Mouse (Mus musculus) neural tube, embryonic 14.5 days (tissue): ENCODE data around the gene Hcrtr1. TPM values are rescaled to one million over a fixed set of nuclear protein-coding genes. Genes with fewer than 3 reads are reported as not detected.

ENCODE experiments used
- ATAC-seq: fragments of 200-750 bp; cut with Nextera tagmentation; 2 replicates; pipeline ENCODE4 v1.8.0; 2017; ENCODE audit warnings: low read depth, mild to moderate bottlenecking, moderate TSS enrichment, moderate library complexity
- H3K27ac ChIP-seq: fragments of 300-500 bp; sonication (generic); 2 replicates; pipeline ENCODE4 v1.5.1; 2014; ENCODE audit warnings: low read depth, mild to moderate bottlenecking, control low read depth, low read length, moderate library complexity, mixed read lengths
- H3K27me3 ChIP-seq: fragments of 300-500 bp; sonication (generic); 2 replicates; pipeline ENCODE4 v1.6.1; 2014; ENCODE audit warnings: low read length; ENCODE audit not compliant: control insufficient read depth, insufficient read depth
- H3K36me3 ChIP-seq: fragments of 300-500 bp; sonication (generic); 2 replicates; pipeline ENCODE4 v1.6.1; 2014; ENCODE audit warnings: low read length, mixed read lengths; ENCODE audit not compliant: control insufficient read depth, insufficient read depth
- H3K4me1 ChIP-seq: fragments of 300-500 bp; sonication (generic); 2 replicates; pipeline ENCODE4 v1.6.1; 2014; ENCODE audit warnings: low read length; ENCODE audit not compliant: control insufficient read depth, insufficient read depth
- H3K4me2 ChIP-seq: fragments of 300-500 bp; sonication (generic); 2 replicates; pipeline ENCODE4 v1.6.1; 2014; ENCODE audit warnings: mild to moderate bottlenecking, low read depth, low read length, control low read depth
- H3K4me3 ChIP-seq: fragments of 300-500 bp; sonication (generic); 2 replicates; pipeline ENCODE4 v1.5.1; 2014; ENCODE audit warnings: low read depth, low read length, control low read depth, mixed read lengths
- H3K9ac ChIP-seq: fragments of 300-500 bp; sonication (generic); replicated peaks from 2 replicates; pipeline ENCODE4 v1.6.1; 2014; ENCODE audit warnings: low read depth, mild to moderate bottlenecking, control low read depth, low read length, mixed read lengths
- H3K9me3 ChIP-seq: fragments of 300-500 bp; sonication (generic); 2 replicates; pipeline ENCODE4 v1.6.1; 2016; ENCODE audit warnings: low read length; ENCODE audit not compliant: control insufficient read depth
- whole genome bisulfite sequencing: fragments of 180-500 bp; shearing (Covaris S2); extraction: QIAGEN DNeasy Blood & Tissue Kit; methylation state at CpG from one replicate; pipeline ENCODE4 v1.1.7; 2014; 5-methylcytosine and 5-hydroxymethylcytosine counted together
- polyA plus RNA-seq: library from polyadenylated mRNA; unstranded; fragments of >200 nt; fragmentation: Nextera tagmentation; extraction: Ambion mirVana; gene quantifications from 2 replicates; pipeline ENCODE4 v1.2.1, GENCODE M21; 2014

Hcrtr1 gene
- polyA plus RNA-seq, 1 experiment from 2014 or later: 1.8 TPM

DNA sequence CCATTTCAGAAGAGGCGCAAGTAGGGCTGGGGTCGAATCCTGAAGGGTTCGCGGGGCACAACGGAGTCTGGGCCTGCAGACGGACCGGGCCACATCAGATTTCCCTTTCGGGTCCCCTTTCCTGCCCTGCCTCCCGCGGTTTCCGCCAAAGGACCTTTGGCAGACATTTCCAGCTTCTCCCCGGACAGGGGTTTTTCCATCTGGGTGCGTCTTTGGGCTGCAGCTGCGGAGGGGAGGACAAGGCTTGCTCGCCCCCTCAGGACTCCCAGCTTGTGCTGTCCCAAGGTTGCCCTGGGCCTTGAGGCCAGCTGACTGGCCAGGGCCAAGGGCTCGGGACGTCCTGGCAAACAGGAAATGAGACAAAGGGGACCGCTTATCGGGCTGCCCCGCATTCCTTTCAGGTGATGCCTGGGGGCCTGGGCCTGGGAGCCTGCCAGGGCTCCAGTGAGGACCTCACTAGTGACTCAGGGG lies 24.3 kb upstream of the Hcrtr1 start:
- Histone ChIP-seq H3K27me3 (0 out of 2 replicates have a peak, but pooled peaks cover 5% of the 10 kb centered on the region), H3K4me2 (peak overlapping the region; percentile 27; the same call in 1 of the 2 replicates), H3K27ac (no peak overlapping the region), H3K9ac (no peak overlapping the region), H3K36me3 (no peaks in the 10 kb centered on the region), H3K4me3 (no peak overlapping the region), H3K4me1 (0 out of 2 replicates have a peak, but pooled peaks cover 7% of the 10 kb centered on the region), H3K9me3 (no peaks in the 10 kb centered on the region)
- 12% methylated on average over 20 of the region's 20 CpGs for WGBS
- no peak for ATAC-seq

DNA sequence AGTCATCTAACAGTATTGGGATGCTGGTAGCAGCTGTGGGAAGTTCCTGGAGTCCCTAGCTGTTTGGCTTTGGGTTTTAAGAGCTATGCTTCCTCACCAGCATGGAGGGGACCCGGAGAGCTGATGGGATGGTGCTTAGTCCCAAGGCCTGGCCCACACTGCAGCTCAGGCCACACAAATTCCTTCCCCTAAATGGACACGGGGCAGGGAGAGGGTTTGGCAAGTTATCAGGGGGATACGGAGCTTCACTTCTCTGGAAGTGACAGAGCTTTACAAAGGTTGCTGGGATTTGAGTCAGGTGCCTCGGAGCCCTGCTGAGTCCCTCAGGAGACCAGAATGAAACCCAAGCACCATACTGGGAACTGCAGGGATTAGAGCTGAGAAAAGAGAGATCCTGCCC lies 22.2 kb upstream of the Hcrtr1 start:
- no peak overlapping the region for H3K4me3 ChIP-seq
- 43% methylated on average over 4 of the region's 4 CpGs for WGBS
- H3K9ac ChIP-seq: no peak overlapping the region
- H3K27ac ChIP-seq: no peak overlapping the region
- no peak overlapping the region for H3K4me2 ChIP-seq
- ATAC-seq: no peak
- H3K9me3 ChIP-seq: no peaks in the 10 kb centered on the region
- no peaks in the 10 kb centered on the region for H3K36me3 ChIP-seq
- H3K4me1 ChIP-seq: 0 out of 2 replicates have a peak, but pooled peaks cover 4% of the 10 kb centered on the region
- 0 out of 2 replicates have a peak, but pooled peaks cover 5% of the 10 kb centered on the region for H3K27me3 ChIP-seq

DNA sequence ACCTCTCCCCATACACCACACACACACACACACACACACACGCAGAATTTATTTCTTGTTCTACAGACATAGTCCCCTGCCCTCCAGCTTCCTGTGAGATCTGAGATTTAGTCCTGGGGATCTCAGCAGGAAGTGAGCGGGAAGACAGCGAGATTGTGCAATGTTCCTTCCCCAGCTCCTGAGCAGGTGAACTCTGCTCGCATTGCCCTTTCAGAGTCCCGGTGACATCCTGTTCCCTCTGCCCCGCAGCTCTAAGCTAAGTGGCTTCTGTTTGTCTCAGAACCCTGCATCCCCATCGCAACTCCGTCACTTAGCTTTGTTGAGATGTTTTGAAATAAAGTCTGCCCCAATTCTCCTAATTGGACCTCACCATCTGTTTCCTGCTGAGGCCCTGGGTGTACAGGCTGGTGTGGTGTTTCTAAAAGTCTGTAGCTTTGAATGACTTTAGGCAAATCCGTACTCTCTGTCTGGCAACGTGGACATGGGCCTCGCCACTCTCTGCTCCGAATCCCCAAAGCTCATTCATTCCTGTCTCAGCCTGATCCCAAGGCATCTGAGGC lies 17.7 kb upstream of the Hcrtr1 start:
- no peaks in the 10 kb centered on the region for H3K36me3 ChIP-seq
- no peak for ATAC-seq
- WGBS: 79% methylated on average over 12 of the region's 12 CpGs
- no peak overlapping the region for H3K4me2 ChIP-seq
- no peak overlapping the region for H3K9ac ChIP-seq
- H3K27me3 ChIP-seq: no peaks in the 10 kb centered on the region
- H3K4me3 ChIP-seq: no peak overlapping the region
- H3K4me1 ChIP-seq: no peaks in the 10 kb centered on the region
- no peak overlapping the region for H3K27ac ChIP-seq
- no peaks in the 10 kb centered on the region for H3K9me3 ChIP-seq

DNA sequence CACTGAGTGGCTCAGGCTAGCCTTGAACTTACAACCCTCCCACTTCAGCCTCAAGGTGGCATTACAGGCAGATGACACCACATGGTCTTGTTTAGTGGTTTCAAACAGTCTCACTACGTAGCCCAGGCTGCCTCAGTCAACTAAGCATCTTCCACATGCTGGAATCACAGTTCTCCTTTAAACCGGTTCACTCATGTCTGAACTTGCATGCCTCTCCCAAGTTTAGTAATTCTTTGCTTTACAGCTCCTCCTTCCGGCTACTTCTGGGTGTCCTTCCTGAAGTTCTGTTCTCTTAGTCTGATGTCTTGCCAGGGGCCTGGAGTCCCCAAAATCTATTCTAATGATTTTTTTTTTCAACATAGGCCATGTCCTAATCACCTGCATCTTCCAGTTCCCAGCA lies 15.1 kb upstream of the Hcrtr1 start:
- no peaks in the 10 kb centered on the region for H3K9me3 ChIP-seq
- no peak overlapping the region for H3K4me2 ChIP-seq
- H3K27ac ChIP-seq: no peak overlapping the region
- WGBS: 80% methylated on average over 3 of the region's 3 CpGs
- no peaks in the 10 kb centered on the region for H3K4me1 ChIP-seq
- no peaks in the 10 kb centered on the region for H3K27me3 ChIP-seq
- no peak overlapping the region for H3K9ac ChIP-seq
- no peaks in the 10 kb centered on the region for H3K36me3 ChIP-seq
- no peak for ATAC-seq
- H3K4me3 ChIP-seq: no peak overlapping the region

DNA sequence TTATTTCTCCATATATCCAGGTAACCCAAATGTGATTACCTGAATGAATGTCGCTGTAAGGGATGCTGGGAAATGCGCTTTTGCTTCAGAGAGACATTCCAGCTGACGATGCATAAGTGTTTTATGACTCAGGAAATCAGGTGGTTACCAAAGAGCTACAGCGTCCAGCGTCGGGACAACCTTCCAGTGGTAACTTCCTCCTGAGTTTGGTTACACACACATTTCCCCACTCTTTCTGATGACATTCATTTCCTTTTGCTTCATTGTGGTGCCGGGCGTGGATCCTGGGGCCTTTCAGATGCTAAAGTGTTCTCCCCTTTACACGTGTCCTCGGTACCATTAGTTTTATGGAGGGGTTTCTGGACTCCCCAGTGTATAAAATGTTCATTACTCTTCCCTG lies 9.2 kb upstream of the Hcrtr1 start:
- H3K9ac ChIP-seq: no peak overlapping the region
- no peak overlapping the region for H3K4me2 ChIP-seq
- no peaks in the 10 kb centered on the region for H3K4me1 ChIP-seq
- no peak for ATAC-seq
- H3K36me3 ChIP-seq: no peaks in the 10 kb centered on the region
- no peak overlapping the region for H3K27ac ChIP-seq
- H3K4me3 ChIP-seq: no peak overlapping the region
- no peaks in the 10 kb centered on the region for H3K9me3 ChIP-seq
- no peaks in the 10 kb centered on the region for H3K27me3 ChIP-seq
- WGBS: 69% methylated on average over 10 of the region's 10 CpGs

DNA sequence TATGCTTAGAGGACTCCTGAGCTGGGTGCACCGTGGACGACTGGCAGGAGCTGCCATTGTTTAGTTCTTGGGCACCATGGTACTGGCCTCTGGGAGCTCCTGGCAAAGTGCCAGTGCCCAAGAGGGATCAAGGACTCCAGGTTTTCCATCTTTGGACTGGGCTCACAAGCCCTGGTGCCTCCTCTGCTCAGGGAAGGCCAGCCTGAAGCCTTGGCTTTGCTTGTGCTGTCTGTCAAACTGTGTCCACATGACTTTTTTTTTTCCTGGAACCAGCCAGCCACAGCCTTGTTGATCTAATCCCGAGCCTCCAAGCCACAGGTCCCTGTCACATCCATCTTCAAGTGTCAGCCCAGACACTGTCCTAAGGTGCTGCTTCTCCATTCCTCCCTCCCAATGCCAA lies 2.6 kb upstream of the Hcrtr1 start:
- no peak overlapping the region for H3K4me2 ChIP-seq
- no peaks in the 10 kb centered on the region for H3K9me3 ChIP-seq
- H3K9ac ChIP-seq: no peak overlapping the region
- H3K36me3 ChIP-seq: no peaks in the 10 kb centered on the region
- H3K4me3 ChIP-seq: no peak overlapping the region
- 62% methylated on average over 3 of the region's 3 CpGs for WGBS
- peaks cover 13% of the 10 kb centered on the region for H3K27me3 ChIP-seq
- peaks cover 12% of the 10 kb centered on the region; the same call in 1 of the 2 replicates for H3K4me1 ChIP-seq
- no peak for ATAC-seq
- H3K27ac ChIP-seq: no peak overlapping the region

DNA sequence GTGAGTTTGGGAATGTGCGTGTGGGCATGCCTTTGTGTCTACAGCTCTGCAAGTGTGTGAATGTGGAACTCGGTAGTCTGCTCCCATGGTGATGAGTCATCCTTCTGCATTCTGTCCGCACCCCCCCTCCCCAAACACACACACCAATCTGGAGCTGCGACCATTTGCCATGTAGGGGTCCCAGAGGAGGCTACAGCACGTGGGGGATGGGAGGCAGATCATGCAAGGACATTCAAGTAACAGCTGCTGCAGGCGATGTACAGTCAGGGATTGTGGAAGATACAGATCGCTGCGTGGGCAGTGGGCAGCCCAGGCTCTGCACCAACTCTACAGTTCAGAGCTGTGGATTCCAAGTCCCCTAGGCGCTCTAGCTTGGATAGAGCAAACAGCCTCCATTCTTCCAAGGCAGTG lies 1.8 kb upstream of the Hcrtr1 start:
- peaks cover 12% of the 10 kb centered on the region; the same call in 1 of the 2 replicates for H3K4me1 ChIP-seq
- no peak overlapping the region; the same call in 1 of the 2 replicates for H3K27ac ChIP-seq
- 0 out of 2 replicates have a peak overlapping the region, but pooled peaks have one; percentile 28 for H3K9ac ChIP-seq
- H3K27me3 ChIP-seq: peaks cover 13% of the 10 kb centered on the region
- peak; percentile 23; the same call in 1 of the 2 replicates for ATAC-seq
- H3K4me3 ChIP-seq: no peak overlapping the region
- WGBS: 31% methylated on average over 9 of the region's 9 CpGs
- no peaks in the 10 kb centered on the region for H3K9me3 ChIP-seq
- no peaks in the 10 kb centered on the region for H3K36me3 ChIP-seq
- no peak overlapping the region for H3K4me2 ChIP-seq

DNA sequence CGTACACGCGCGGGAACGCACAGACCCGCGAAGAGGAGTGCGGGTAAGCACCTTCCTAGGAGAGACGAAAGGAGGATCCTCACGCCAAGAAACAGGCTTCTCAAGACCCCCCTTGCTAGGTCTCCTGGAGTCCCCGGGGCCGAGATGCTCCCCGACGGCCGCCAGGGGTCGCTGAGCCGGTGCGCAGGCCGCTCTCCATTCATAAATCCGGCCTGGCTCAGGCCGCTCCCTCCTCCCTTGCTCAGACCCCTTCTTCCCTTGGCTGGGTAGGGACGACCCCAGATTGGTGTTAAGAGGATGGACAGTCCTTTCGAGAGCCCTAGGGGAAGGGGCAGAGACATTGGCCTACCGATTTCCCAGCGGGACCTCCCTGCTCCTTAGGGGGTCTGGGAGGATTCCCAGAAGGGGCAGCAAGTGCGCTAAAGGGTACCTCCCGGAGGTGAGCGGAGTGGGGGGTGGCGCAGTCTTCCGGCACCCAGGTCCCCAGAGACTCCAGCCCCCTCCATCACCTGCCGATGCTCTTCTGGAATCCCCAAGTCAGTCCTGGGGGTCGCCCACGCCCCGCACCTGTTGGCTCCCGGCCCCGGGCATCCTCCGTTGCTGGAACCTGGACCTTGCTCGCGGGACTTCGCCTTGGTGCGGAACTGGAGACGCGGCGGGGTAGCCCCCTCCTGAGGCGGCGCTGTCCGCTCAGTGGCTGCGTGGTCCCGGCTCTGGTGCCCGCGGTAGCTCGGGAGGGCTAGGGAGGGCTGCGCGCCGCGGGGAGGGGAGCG lies 532 bp downstream of the Hcrtr1 start:
- H3K36me3 ChIP-seq: no peaks in the 10 kb centered on the region
- peak overlapping the region; percentile 41 for H3K9ac ChIP-seq
- peaks cover 12% of the 10 kb centered on the region; the same call in 1 of the 2 replicates for H3K4me1 ChIP-seq
- peak overlapping the region; percentile 29 for H3K4me3 ChIP-seq
- ATAC-seq: peak; percentile 77
- 1% methylated on average over 45 of the region's 57 CpGs for WGBS
- H3K27me3 ChIP-seq: peaks cover 13% of the 10 kb centered on the region
- H3K27ac ChIP-seq: no peak overlapping the region
- no peaks in the 10 kb centered on the region for H3K9me3 ChIP-seq
- H3K4me2 ChIP-seq: peak overlapping the region; percentile 63

DNA sequence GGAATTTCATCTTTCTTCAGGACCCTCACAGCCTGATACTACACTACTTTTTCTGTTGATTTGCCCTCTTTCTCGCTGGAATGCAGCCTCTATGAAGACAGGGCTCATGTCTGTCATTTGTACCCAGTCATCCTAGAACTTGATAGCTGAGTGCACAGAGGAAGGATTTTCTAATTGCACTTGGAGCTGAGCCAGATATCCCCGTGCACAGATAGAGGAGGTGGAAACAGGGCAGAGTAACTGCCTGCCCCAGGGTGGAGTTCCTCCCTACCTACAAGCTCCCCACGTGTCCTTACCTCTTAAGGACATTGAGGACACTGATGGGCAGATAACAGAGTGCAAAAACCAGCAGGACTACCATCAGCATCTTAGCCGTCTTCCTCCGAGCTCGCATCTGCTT lies 5.8 kb downstream of the Hcrtr1 start:
- no peak for ATAC-seq
- Histone ChIP-seq H3K27me3 (no peaks in the 10 kb centered on the region; the same call in 1 of the 2 replicates), H3K4me1 (no peaks in the 10 kb centered on the region), H3K36me3 (no peaks in the 10 kb centered on the region), H3K4me3 (no peak overlapping the region), H3K4me2 (no peak overlapping the region), H3K27ac (no peak overlapping the region), H3K9me3 (no peaks in the 10 kb centered on the region), H3K9ac (no peak overlapping the region)
- WGBS: 64% methylated on average over 6 of the region's 6 CpGs
